Mouse (Mus musculus): ENCODE results near the gene Prss47. TPM values are rescaled to one million over a fixed set of nuclear protein-coding genes. Genes with fewer than 3 reads are reported as not detected.

The Prss47 gene
- polyA plus RNA-seq (2012; ENCODE audit: insufficient read depth, insufficient read length, missing spikeins), result not detected in 2 replicates

GRCm38 (mm10) chr13:65052660-65053059 lies at the start of gene Prss47:
Prss47 (minus strand) TSS chr13:65052760.
- TF ChIP-seq CTCF (IDR thresholded peaks at IDR 0.05; ENCODE audit: low read depth, low read length) (no peak), POLR2A (IDR thresholded peaks at IDR 0.05; ENCODE audit: borderline replicate concordance, low read depth, low read length) (no peak)
- Histone ChIP-seq H3K4me3 (ENCODE audit: insufficient read depth, low read length) (no peak within 1 kb of the TSS), H3K4me1 (ENCODE audit: control insufficient read depth, insufficient read depth, low read length) (no peaks in the 10 kb centered on the region), H3K27ac (ENCODE audit: insufficient read depth, low read depth, low read length) (no peak within 1 kb of the TSS)

GRCm38 (mm10) chr13:65101232-65101631 lies 48.7 kb upstream of the Prss47 start:
- no peak overlapping the region for H3K27ac ChIP-seq (ENCODE audit: insufficient read depth, low read depth, low read length)
- H3K4me1 ChIP-seq (ENCODE audit: control insufficient read depth, insufficient read depth, low read length), result peaks cover 21% of the 10 kb centered on the region
- no peak overlapping the region for H3K4me3 ChIP-seq (ENCODE audit: insufficient read depth, low read length)
- TF ChIP-seq POLR2A (IDR thresholded peaks at IDR 0.05; ENCODE audit: borderline replicate concordance, low read depth, low read length) (no peak), CTCF (IDR thresholded peaks at IDR 0.05; ENCODE audit: low read depth, low read length) (no peak)

- H3K4me3 ChIP-seq (ENCODE audit: insufficient read depth, low read length), result no peak overlapping the region
Observed at GRCm38 (mm10) chr13:65100678-65101077, 48.1 kb upstream of the Prss47 start.

GRCm38 (mm10) chr13:65097018-65097417 lies 44.5 kb upstream of the Prss47 start:
- no peak for TF ChIP-seq POLR2A (IDR thresholded peaks at IDR 0.05; ENCODE audit: borderline replicate concordance, low read depth, low read length)
- no peak for TF ChIP-seq CTCF (IDR thresholded peaks at IDR 0.05; ENCODE audit: low read depth, low read length)
- Histone ChIP-seq H3K4me3 (ENCODE audit: insufficient read depth, low read length) (no peak overlapping the region), H3K27ac (ENCODE audit: insufficient read depth, low read depth, low read length) (no peak overlapping the region), H3K4me1 (ENCODE audit: control insufficient read depth, insufficient read depth, low read length) (peaks cover 24% of the 10 kb centered on the region)

More at GRCm38 (mm10) chr13:65100678-65101077, 48.1 kb upstream of the Prss47 start:
- no peak for TF ChIP-seq POLR2A (IDR thresholded peaks at IDR 0.05; ENCODE audit: borderline replicate concordance, low read depth, low read length)
- TF ChIP-seq CTCF (IDR thresholded peaks at IDR 0.05; ENCODE audit: low read depth, low read length), result no peak
- Histone ChIP-seq H3K27ac (ENCODE audit: insufficient read depth, low read depth, low read length) (no peak overlapping the region), H3K4me1 (ENCODE audit: control insufficient read depth, insufficient read depth, low read length) (peaks cover 24% of the 10 kb centered on the region)

GRCm38 (mm10) chr13:65095923-65096322 lies 43.4 kb upstream of the Prss47 start:
- no peak for TF ChIP-seq POLR2A (IDR thresholded peaks at IDR 0.05; ENCODE audit: borderline replicate concordance, low read depth, low read length)
- TF ChIP-seq CTCF (IDR thresholded peaks at IDR 0.05; ENCODE audit: low read depth, low read length), result no peak
- no peak overlapping the region for H3K4me3 ChIP-seq (ENCODE audit: insufficient read depth, low read length)
- H3K27ac ChIP-seq (ENCODE audit: insufficient read depth, low read depth, low read length), result no peak overlapping the region

GRCm38 (mm10) chr13:65069969-65070368 lies 17.4 kb upstream of the Prss47 start:
- Histone ChIP-seq H3K27ac (ENCODE audit: insufficient read depth, low read depth, low read length) (no peak overlapping the region), H3K4me3 (ENCODE audit: insufficient read depth, low read length) (no peak overlapping the region), H3K4me1 (ENCODE audit: control insufficient read depth, insufficient read depth, low read length) (no peaks in the 10 kb centered on the region)
- TF ChIP-seq CTCF (IDR thresholded peaks at IDR 0.05; ENCODE audit: low read depth, low read length), result no peak

More at GRCm38 (mm10) chr13:65095923-65096322, 43.4 kb upstream of the Prss47 start:
- peaks cover 19% of the 10 kb centered on the region for H3K4me1 ChIP-seq (ENCODE audit: control insufficient read depth, insufficient read depth, low read length)

GRCm38 (mm10) chr13:65035057-65035456 lies 17.5 kb downstream of the Prss47 start:
- Histone ChIP-seq H3K4me1 (ENCODE audit: control insufficient read depth, insufficient read depth, low read length) (no peaks in the 10 kb centered on the region), H3K27ac (ENCODE audit: insufficient read depth, low read depth, low read length) (no peak overlapping the region), H3K4me3 (ENCODE audit: insufficient read depth, low read length) (no peak overlapping the region)
- TF ChIP-seq POLR2A (IDR thresholded peaks at IDR 0.05; ENCODE audit: borderline replicate concordance, low read depth, low read length) (no peak), CTCF (IDR thresholded peaks at IDR 0.05; ENCODE audit: low read depth, low read length) (no peak)

GRCm38 (mm10) chr13:65032758-65033157 lies 19.8 kb downstream of the Prss47 start, which contains the start of gene Spata31d1c:
Spata31d1c (plus strand) TSS chr13:65033058.
- Histone ChIP-seq H3K27ac (ENCODE audit: insufficient read depth, low read depth, low read length) (no peak within 1 kb of the TSS), H3K4me1 (ENCODE audit: control insufficient read depth, insufficient read depth, low read length) (no peaks in the 10 kb centered on the region), H3K4me3 (ENCODE audit: insufficient read depth, low read length) (no peak within 1 kb of the TSS)
- no peak for TF ChIP-seq POLR2A (IDR thresholded peaks at IDR 0.05; ENCODE audit: borderline replicate concordance, low read depth, low read length)
- no peak for TF ChIP-seq CTCF (IDR thresholded peaks at IDR 0.05; ENCODE audit: low read depth, low read length)

GRCm38 (mm10) chr13:65011052-65011738 lies 41.4 kb downstream of the Prss47 start:
- no peak for TF ChIP-seq CTCF (IDR thresholded peaks at IDR 0.05; ENCODE audit: low read depth, low read length)
- no peak for TF ChIP-seq POLR2A (IDR thresholded peaks at IDR 0.05; ENCODE audit: borderline replicate concordance, low read depth, low read length)
- Histone ChIP-seq H3K4me1 (ENCODE audit: control insufficient read depth, insufficient read depth, low read length) (no peaks in the 10 kb centered on the region), H3K4me3 (ENCODE audit: insufficient read depth, low read length) (no peak overlapping the region), H3K27ac (ENCODE audit: insufficient read depth, low read depth, low read length) (no peak overlapping the region)

GRCm38 (mm10) chr13:65007971-65008370 lies 44.6 kb downstream of the Prss47 start:
- Histone ChIP-seq H3K4me1 (ENCODE audit: control insufficient read depth, insufficient read depth, low read length) (no peaks in the 10 kb centered on the region), H3K4me3 (ENCODE audit: insufficient read depth, low read length) (no peak overlapping the region), H3K27ac (ENCODE audit: insufficient read depth, low read depth, low read length) (no peak overlapping the region)
- TF ChIP-seq POLR2A (IDR thresholded peaks at IDR 0.05; ENCODE audit: borderline replicate concordance, low read depth, low read length), result no peak
- no peak for TF ChIP-seq CTCF (IDR thresholded peaks at IDR 0.05; ENCODE audit: low read depth, low read length)
